Mouse (Mus musculus) ES-E14 (cell line): ENCODE results near the gene Gm9970.

Source experiments
- CHD2 ChIP-seq: IDR thresholded peaks from 2 replicates; pipeline ENCODE4 v1.6.1; 2014; ENCODE audit warnings: mild to moderate bottlenecking, low read depth, low read length, inconsistent platforms
- MAFK ChIP-seq: IDR thresholded peaks from 2 replicates; pipeline ENCODE4 v1.6.1; 2014; ENCODE audit warnings: mild to moderate bottlenecking, low read depth, low read length, inconsistent platforms; ENCODE audit not compliant: insufficient read depth
- ZNF384 ChIP-seq: IDR thresholded peaks from 2 replicates; pipeline ENCODE4 v1.6.1; 2012; ENCODE audit warnings: low read depth, low read length, inconsistent platforms

- no peak for TF ChIP-seq MAFK
- TF ChIP-seq CHD2: no peak
- no peak for TF ChIP-seq ZNF384
Measured at GRCm38 (mm10) chr5:31257616-31258015, 16.6 kb upstream of the Gm9970 start.
